In genomic region chr13:70903150-70903549, GRCm38 (mm10) we compare ENCODE assay signal across 24 mouse cellular contexts.
"Had no signal": no experiment of that assay in that cellular context is flagged by ENCODE, and none has a peak within 500 bp of the region (broad histone marks: within the 10 kb centered on the region; RNA-seq: fewer than 3 reads in every experiment).

No protein-coding gene starts in this region.

- H3K27me3 ChIP-seq: heart, embryonic 12.5 days; hindbrain, embryonic 13.5 days; intestine, embryonic 15.5 days; limb, embryonic 12.5 days; liver, embryonic 13.5 days; liver, embryonic 15.5 days had no signal

- H3K4me1 ChIP-seq: heart, embryonic 10.5 days; heart, embryonic 12.5 days; intestine, embryonic 15.5 days; limb, embryonic 10.5 days; limb, embryonic 12.5 days; liver, embryonic 13.5 days; liver, embryonic 15.5 days had no signal

- H3K4me3 ChIP-seq: gastrocnemius, adult 2 months; heart, embryonic 10.5 days; heart, embryonic 12.5 days; hindbrain, embryonic 13.5 days; intestine, embryonic 15.5 days; layer of hippocampus, adult 2 months; left cerebral cortex, adult 2 months; limb, embryonic 10.5 days; limb, embryonic 12.5 days; liver, embryonic 13.5 days; liver, embryonic 15.5 days had no signal

- H3K36me3 ChIP-seq: heart, embryonic 10.5 days; heart, embryonic 12.5 days; hindbrain, embryonic 13.5 days; intestine, embryonic 15.5 days; limb, embryonic 10.5 days; limb, embryonic 12.5 days; liver, embryonic 13.5 days; liver, embryonic 15.5 days had no signal

- DNase-seq: gastrocnemius, adult 2 months; gastrocnemius, postnatal 10 days; gastrocnemius, postnatal 25 days; heart, adult 18-20 months; heart, postnatal 10 days; heart, postnatal 4 days; kidney, adult 18-20 months; kidney, adult 8-10 months; kidney, postnatal 14 days; liver; liver, embryonic 13.5 days had no signal

- H3K27ac ChIP-seq: gastrocnemius, adult 2 months; heart, embryonic 10.5 days; hindbrain, embryonic 13.5 days; intestine, embryonic 15.5 days; layer of hippocampus, adult 2 months; left cerebral cortex, adult 2 months; limb, embryonic 10.5 days; limb, embryonic 12.5 days; liver, embryonic 13.5 days; liver, embryonic 15.5 days had no signal

- ATAC-seq: hindbrain, embryonic 16.5 days; inflammation-experienced regulatory T-cells, adult 6 months; intestine, embryonic 15.5 days; intestine, postnatal 0 days had no signal

- H3K4me2 ChIP-seq: heart, embryonic 12.5 days; hindbrain, embryonic 13.5 days; intestine, embryonic 15.5 days; limb, embryonic 12.5 days; liver, embryonic 11.5 days; liver, embryonic 13.5 days; liver, embryonic 15.5 days had no signal

- H3K9me3 ChIP-seq: heart, embryonic 10.5 days; heart, embryonic 12.5 days; hindbrain, embryonic 13.5 days; intestine, embryonic 15.5 days; limb, embryonic 10.5 days; limb, embryonic 12.5 days; liver, embryonic 13.5 days; liver, embryonic 15.5 days had no signal

- H3K9ac ChIP-seq: heart, embryonic 12.5 days; hindbrain, embryonic 13.5 days; intestine, embryonic 15.5 days; limb, embryonic 12.5 days; liver, embryonic 13.5 days; liver, embryonic 15.5 days had no signal
